Mouse (Mus musculus): ENCODE data around the gene Slc35e1.

- TF ChIP-seq CTCF (IDR thresholded peaks at IDR 0.05; ENCODE audit: low read depth) (no peak), EP300 (IDR thresholded peaks at IDR 0.05; ENCODE audit: low read depth) (no peak)
Measured at GRCm38 (mm10) chr8:72491680-72492621, at the start of gene Slc35e1.
